Mouse (Mus musculus) liver, embryonic 11.5 days (tissue): ENCODE data around the gene Fam198b. TPM values are rescaled to one million over a fixed set of nuclear protein-coding genes. Genes with fewer than 3 reads are reported as not detected.

Source experiments
- ATAC-seq: fragments of 200-750 bp; cut with Nextera tagmentation; replicated peaks from 2 replicates; pipeline ENCODE4 v1.8.0; 2017; ENCODE audit warnings: moderate number of reproducible peaks, mild to moderate bottlenecking, moderate TSS enrichment, moderate library complexity; ENCODE audit not compliant: low FRiP score
- DNase-seq: peaks from one replicate; pipeline ENCODE4 v3.0.0-alpha.2; 2017; ENCODE audit warnings: low spot score
- H3K27ac ChIP-seq: fragments of 300-500 bp; sonication (generic); 2 replicates; pipeline ENCODE4 v1.5.1; 2014; ENCODE audit warnings: mild to moderate bottlenecking, low read depth, low read length, control low read depth
- H3K27me3 ChIP-seq: fragments of 300-500 bp; sonication (generic); replicated peaks from 2 replicates; pipeline ENCODE4 v1.6.1; 2014; ENCODE audit warnings: low read length, mixed read lengths; ENCODE audit not compliant: control insufficient read depth, insufficient read depth
- H3K36me3 ChIP-seq: fragments of 300-500 bp; sonication (generic); 2 replicates; pipeline ENCODE4 v1.6.1; 2014; ENCODE audit warnings: mild to moderate bottlenecking, low read length, moderate library complexity, mixed read lengths; ENCODE audit not compliant: control insufficient read depth, insufficient read depth
- H3K4me1 ChIP-seq: fragments of 300-500 bp; sonication (generic); replicated peaks from 2 replicates; pipeline ENCODE4 v1.6.1; 2014; ENCODE audit warnings: low read length, mixed read lengths; ENCODE audit not compliant: control insufficient read depth, insufficient read depth
- H3K4me2 ChIP-seq: fragments of 300-500 bp; sonication (generic); 2 replicates; pipeline ENCODE4 v1.6.1; 2014; ENCODE audit warnings: mild to moderate bottlenecking, control low read depth, moderate library complexity
- H3K4me3 ChIP-seq: fragments of 300-500 bp; sonication (generic); 2 replicates; pipeline ENCODE4 v1.5.1; 2014; ENCODE audit warnings: low read depth, low read length, control low read depth
- H3K9ac ChIP-seq: fragments of 300-500 bp; sonication (generic); 2 replicates; pipeline ENCODE4 v1.6.1; 2014; ENCODE audit warnings: low read depth, low read length, control low read depth
- H3K9me3 ChIP-seq: fragments of 300-500 bp; sonication (generic); 2 replicates; pipeline ENCODE4 v1.6.1; 2016; ENCODE audit warnings: low read length, inconsistent platforms, mixed read lengths; ENCODE audit not compliant: control insufficient read depth
- WGBS: fragments of 180-500 bp; shearing (Covaris S2); extraction: QIAGEN DNeasy Blood & Tissue Kit; methylation state at CpG from one replicate; pipeline ENCODE4 v1.1.7; 2014; 5-methylcytosine and 5-hydroxymethylcytosine counted together
- polyA plus RNA-seq: library from polyadenylated mRNA; unstranded; fragments of >200 nt; fragmentation: Nextera tagmentation; extraction: Ambion mirVana; gene quantifications from 2 replicates; pipeline ENCODE4 v1.2.1, GENCODE M21; 2014

Fam198b gene
- polyA plus RNA-seq, 1 experiment from 2014 or later: 5.9 TPM

DNA sequence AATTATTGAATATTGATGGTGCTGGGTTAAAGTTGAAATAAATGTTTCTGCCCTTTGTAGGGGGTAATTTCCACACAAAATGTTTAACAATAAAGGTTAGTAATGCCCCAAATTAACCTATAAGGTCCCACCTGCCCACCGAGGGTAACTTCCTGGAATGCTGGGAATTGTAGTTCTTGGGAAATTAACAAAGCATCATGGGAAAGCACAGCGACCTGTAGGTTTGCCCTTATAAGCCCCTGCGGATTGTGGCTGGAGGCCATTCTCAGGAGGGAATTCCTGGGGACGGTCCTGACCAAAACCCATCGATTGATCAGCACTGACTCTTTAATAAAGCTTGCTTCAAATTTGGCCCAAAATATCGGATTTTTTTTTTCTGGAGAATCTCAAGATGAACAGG, 33.7 kb upstream of the Fam198b start:
- H3K9ac ChIP-seq: no peak overlapping the region
- 53% methylated on average over 6 of the region's 6 CpGs for WGBS
- ATAC-seq (no peak), DNase-seq (no peak)
- no peak overlapping the region for H3K4me2 ChIP-seq
- peaks cover 12% of the 10 kb centered on the region for H3K4me1 ChIP-seq
- H3K27me3 ChIP-seq: no peaks in the 10 kb centered on the region
- H3K9me3 ChIP-seq: no peaks in the 10 kb centered on the region
- no peaks in the 10 kb centered on the region for H3K36me3 ChIP-seq
- H3K4me3 ChIP-seq: no peak overlapping the region
- no peak overlapping the region for H3K27ac ChIP-seq

DNA sequence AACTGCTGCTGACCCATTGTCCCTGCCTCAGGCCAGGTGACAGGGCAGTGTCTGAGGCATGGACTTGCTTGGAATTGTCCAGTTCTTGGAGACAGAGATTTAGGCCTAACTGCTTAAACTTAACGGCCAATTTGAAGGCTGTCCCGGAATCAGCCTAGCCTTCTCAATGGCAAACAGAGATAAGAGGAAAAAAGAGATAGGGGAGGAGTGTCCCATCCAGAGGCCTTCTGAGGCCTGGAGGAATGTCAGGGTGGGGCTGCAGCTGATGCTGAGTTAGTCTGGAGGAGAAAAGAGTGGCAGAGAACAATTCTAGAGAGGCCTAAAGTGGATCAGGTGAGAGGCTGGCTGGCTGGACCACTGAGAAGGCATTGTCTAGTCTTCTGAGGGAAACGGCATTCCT, 32.2 kb upstream of the Fam198b start:
- no peak for DNase-seq
- H3K4me3 ChIP-seq: no peak overlapping the region
- H3K4me2 ChIP-seq: no peak overlapping the region
- peaks cover 12% of the 10 kb centered on the region for H3K4me1 ChIP-seq
- peak; percentile 67 for ATAC-seq
- no peak overlapping the region for H3K9ac ChIP-seq
- H3K36me3 ChIP-seq: no peaks in the 10 kb centered on the region
- 33% methylated on average over 3 of the region's 3 CpGs for WGBS
- H3K9me3 ChIP-seq: no peaks in the 10 kb centered on the region
- H3K27me3 ChIP-seq: no peaks in the 10 kb centered on the region
- no peak overlapping the region for H3K27ac ChIP-seq

DNA sequence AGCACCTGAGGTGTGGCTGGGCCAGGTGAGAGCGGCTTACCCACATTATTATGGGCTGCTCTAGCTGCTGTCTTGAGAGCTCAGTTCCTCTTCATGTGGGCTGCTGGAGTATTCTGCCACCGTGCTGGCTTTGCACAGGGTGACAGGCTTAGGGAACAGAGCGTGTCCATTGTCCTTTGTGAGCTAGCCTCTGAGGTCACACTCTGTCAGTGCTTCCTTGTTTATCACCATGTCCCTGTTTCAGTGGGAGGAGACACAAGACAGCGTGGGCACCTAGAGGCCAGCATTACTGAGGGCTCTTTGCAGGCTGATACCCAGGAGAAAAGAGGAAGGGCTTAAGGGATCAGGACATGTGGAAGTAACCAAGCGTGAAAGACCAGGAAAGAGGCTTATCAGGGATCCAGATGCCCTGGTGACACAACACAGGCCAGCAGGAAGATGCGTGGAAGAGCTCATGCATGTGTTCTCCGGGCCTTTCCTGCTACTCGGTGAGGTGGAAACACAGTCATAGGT, 31.6 kb upstream of the Fam198b start, which contains the start of gene Tmem144:
Gene Tmem144, minus strand, starts transcription at position 120 of the 513 bp plus-strand sequence.
- no peaks in the 10 kb centered on the region for H3K27me3 ChIP-seq
- WGBS: 44% methylated on average over 8 of the region's 8 CpGs
- H3K27ac ChIP-seq: no peak within 1 kb of the TSS
- DNase-seq: no peak
- peaks cover 12% of the 10 kb centered on the region for H3K4me1 ChIP-seq
- peak; percentile 40 for ATAC-seq
- H3K4me3 ChIP-seq: no peak within 1 kb of the TSS
- no peak within 1 kb of the TSS for H3K9ac ChIP-seq
- H3K9me3 ChIP-seq: no peaks in the 10 kb centered on the region
- H3K4me2 ChIP-seq: no peak within 1 kb of the TSS
- H3K36me3 ChIP-seq: no peaks in the 10 kb centered on the region

DNA sequence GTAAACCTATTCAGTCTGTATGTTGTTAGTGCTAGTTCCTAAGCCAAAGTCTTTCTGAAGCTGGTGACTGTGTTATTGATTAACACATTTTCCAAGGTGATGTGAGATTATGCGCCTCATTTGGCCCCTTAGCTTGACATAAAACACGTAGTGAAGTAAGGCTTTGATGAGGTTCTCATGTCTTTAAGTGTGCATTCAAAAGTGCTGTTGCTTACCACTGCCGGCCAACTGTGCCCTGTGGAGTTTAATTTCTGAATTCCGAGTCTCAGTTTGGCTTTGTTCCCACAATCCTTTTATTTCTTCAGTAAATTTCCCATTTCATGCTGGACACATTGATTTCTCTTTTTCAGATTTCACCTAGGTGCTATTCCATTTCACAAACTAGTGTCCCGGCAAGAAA, 26.6 kb upstream of the Fam198b start:
- Histone ChIP-seq H3K4me2 (no peak overlapping the region), H3K4me1 (peaks cover 2% of the 10 kb centered on the region), H3K27me3 (no peaks in the 10 kb centered on the region), H3K9ac (no peak overlapping the region), H3K4me3 (no peak overlapping the region), H3K27ac (no peak overlapping the region), H3K9me3 (no peaks in the 10 kb centered on the region), H3K36me3 (no peaks in the 10 kb centered on the region)
- ATAC-seq (no peak), DNase-seq (no peak)
- WGBS: 80% methylated on average over 5 of the region's 5 CpGs

DNA sequence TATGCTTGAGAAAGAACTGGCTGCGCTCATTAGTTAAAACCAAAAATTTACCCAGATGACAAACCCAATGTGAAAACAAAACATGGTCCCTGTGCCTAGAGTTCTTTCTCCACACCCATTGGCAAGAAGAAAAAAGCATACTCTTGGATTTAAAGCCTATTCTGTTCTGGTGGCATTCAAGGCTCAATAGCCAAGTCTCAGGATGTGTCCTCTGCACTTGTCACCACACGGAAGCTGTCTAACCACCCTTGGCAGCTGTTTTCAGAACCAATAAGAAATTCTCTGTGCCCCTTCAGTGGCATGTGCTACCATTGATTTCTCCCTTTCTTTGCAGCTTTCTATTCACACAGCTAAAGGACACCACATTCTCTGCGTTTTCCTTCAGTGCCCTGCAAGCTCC, 26.1 kb upstream of the Fam198b start:
- WGBS: 75% methylated on average over 3 of the region's 3 CpGs
- H3K4me1 ChIP-seq: no peaks in the 10 kb centered on the region; the same call in 1 of the 2 replicates
- H3K36me3 ChIP-seq: no peaks in the 10 kb centered on the region
- no peak overlapping the region for H3K9ac ChIP-seq
- H3K9me3 ChIP-seq: no peaks in the 10 kb centered on the region
- H3K27ac ChIP-seq: no peak overlapping the region
- DNase-seq: no peak
- ATAC-seq: no peak
- H3K27me3 ChIP-seq: no peaks in the 10 kb centered on the region
- H3K4me2 ChIP-seq: no peak overlapping the region
- no peak overlapping the region for H3K4me3 ChIP-seq

DNA sequence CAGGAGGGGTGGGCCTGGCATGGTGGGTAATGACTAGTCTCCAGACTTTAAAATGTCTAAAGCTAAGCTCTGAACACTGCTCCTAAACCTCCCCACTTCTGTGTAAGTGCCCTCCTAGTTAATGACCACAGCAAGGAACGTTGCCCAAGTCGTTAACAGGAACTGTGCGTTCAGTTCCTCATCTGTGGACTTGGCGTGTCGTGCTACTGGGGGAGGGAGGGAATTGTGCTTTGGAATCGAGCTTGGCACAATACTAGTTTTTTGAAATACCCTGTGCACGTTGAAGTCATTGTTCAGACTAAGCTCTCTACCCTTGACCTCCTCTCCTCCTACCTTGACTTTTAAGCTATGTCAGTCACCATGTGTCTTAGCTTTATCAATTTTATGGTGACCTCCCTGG, 19.5 kb upstream of the Fam198b start:
- Histone ChIP-seq H3K36me3 (no peaks in the 10 kb centered on the region), H3K4me3 (no peak overlapping the region), H3K27me3 (no peaks in the 10 kb centered on the region), H3K27ac (no peak overlapping the region), H3K4me2 (no peak overlapping the region), H3K4me1 (no peaks in the 10 kb centered on the region), H3K9me3 (no peaks in the 10 kb centered on the region), H3K9ac (no peak overlapping the region)
- WGBS: 54% methylated on average over 7 of the region's 7 CpGs
- no peak for DNase-seq
- ATAC-seq: no peak

DNA sequence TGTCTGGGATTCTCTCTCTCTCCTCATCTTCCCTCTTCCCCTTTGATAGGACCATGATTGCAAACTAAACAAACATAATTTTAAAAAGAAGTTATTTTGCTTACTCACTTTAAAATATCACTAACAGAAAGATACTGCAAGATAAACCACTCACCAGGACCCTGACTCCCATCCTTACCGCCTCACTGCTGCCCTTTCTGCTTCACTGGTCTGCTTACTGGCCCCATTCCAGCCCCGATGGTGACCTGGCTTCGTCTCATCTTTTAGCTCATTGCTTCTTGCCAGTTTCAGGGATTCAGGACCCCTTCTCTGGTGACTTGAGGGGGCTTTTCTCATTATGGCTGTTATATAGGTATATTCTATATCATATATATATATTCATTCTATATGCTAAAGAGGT, 18.2 kb upstream of the Fam198b start:
- Histone ChIP-seq H3K9me3 (no peaks in the 10 kb centered on the region), H3K9ac (no peak overlapping the region), H3K36me3 (no peaks in the 10 kb centered on the region), H3K27ac (no peak overlapping the region), H3K4me1 (no peaks in the 10 kb centered on the region), H3K4me2 (no peak overlapping the region), H3K4me3 (no peak overlapping the region), H3K27me3 (no peaks in the 10 kb centered on the region)
- no peak for ATAC-seq
- no peak for DNase-seq
- WGBS: 89% methylated on average over 3 of the region's 3 CpGs

DNA sequence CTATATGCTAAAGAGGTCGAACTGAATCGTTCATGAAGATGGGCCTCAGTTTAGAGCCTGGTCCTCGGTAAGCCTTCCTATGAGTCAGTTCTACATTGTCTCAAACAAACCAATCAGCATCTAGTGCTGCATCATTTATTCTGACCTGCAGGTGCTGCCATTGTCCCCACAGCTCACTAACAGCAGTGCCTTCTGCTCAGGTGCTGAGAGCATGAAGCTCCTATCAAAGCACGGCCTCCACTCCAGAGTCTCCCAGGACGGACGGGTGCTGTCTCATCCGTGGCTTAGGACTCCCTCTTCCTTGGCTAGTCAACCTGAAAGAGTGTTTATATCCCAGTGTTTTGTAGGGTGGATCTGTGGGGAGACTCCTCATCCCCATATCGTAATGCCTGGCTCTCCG, 17.8 kb upstream of the Fam198b start:
- no peak for DNase-seq
- no peak overlapping the region for H3K4me2 ChIP-seq
- ATAC-seq: no peak
- H3K36me3 ChIP-seq: no peaks in the 10 kb centered on the region
- WGBS: 83% methylated on average over 9 of the region's 9 CpGs
- H3K27me3 ChIP-seq: no peaks in the 10 kb centered on the region
- no peak overlapping the region for H3K27ac ChIP-seq
- no peak overlapping the region for H3K9ac ChIP-seq
- no peaks in the 10 kb centered on the region for H3K4me1 ChIP-seq
- H3K4me3 ChIP-seq: no peak overlapping the region
- H3K9me3 ChIP-seq: no peaks in the 10 kb centered on the region

DNA sequence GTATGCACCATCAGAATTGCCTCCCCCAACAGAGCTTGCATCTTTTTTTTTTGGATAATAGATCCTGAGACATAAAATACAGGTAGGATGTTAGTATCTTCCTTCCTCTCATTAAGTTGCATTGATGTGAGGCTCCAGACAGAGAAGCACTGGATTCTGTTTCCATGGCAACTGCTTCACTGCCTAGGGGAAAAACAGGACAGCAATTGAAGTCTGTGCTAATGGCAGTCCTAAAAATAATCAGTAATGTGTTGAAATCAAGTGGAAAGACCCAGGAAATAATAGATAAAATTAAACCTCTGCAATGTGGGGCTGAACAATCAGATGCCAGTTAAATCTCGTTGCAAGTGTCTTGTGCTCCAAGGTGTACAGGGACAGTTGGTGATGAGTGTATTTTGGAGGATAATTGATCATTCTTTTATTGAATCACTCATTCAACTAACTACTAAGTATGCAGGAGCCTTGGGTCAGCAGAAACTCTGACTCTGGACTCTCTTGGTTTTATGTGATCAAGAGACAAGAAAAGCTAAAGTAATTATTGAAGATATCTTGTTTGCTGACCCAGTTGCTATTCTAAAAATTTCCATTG, 17.1 kb upstream of the Fam198b start:
- Histone ChIP-seq H3K4me2 (no peak overlapping the region), H3K9me3 (no peaks in the 10 kb centered on the region), H3K4me1 (no peaks in the 10 kb centered on the region), H3K9ac (no peak overlapping the region), H3K27me3 (no peaks in the 10 kb centered on the region), H3K27ac (no peak overlapping the region), H3K4me3 (no peak overlapping the region), H3K36me3 (no peaks in the 10 kb centered on the region)
- no peak for ATAC-seq
- DNase-seq: no peak
- WGBS: 63% methylated on average over 1 of the region's 1 CpGs
